Mouse (Mus musculus): ENCODE data around the gene Entpd6.

DNA sequence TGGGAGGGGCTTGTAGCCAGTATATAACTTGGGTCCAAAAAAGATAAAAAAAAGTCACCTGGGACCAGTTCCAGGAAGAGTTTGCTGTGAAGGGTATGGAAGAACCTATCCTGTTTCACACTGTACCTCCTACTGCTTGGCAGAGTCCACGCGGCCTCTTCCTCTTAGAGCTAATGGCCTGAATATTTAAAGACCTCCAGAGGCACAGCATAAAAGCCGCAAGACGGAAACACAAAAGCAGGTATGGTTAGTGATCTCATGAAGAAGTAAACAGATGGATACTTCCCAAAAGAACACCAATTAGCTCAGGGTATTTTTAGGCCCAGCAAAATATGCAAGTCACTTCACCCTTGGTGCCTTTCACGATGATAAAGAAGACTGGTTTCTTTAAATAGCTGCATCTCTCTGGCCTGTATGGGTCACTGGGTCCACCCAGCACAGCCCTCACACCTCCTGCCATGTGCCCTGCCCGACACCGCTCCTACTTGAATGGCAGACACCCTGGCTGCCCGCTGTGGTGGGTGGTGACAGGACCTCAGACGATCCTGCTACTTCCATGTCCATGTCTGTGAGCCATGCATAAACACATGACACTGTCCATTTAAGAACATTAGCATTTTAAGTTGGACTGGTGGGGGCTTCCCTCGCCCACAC, 23.8 kb downstream of the Entpd6 start:
- no peak for TF ChIP-seq CTCF (IDR thresholded peaks at IDR 0.05; ENCODE audit: extremely low read depth, insufficient read depth, insufficient read length, insufficient replicate concordance)
- TF ChIP-seq POLR2A (IDR thresholded peaks at IDR 0.05; ENCODE audit: low read depth, low read length), result no peak
